Mouse (Mus musculus): ENCODE data around the gene Agpat3.

- TF ChIP-seq CTCF (IDR thresholded peaks at IDR 0.05; ENCODE audit: control insufficient read depth, insufficient read depth, low read length) (no peak), POLR2A (IDR thresholded peaks at IDR 0.05; ENCODE audit: borderline replicate concordance, control insufficient read depth, low read depth, low read length) (no peak)
Observed at GRCm38 (mm10) chr10:78347486-78347885, 4.8 kb downstream of the Agpat3 start.
